Mouse (Mus musculus) CH12.LX (cell line): Measurements from ENCODE around the gene Cldnd1. TPM values are rescaled to one million over a fixed set of nuclear protein-coding genes. Genes with fewer than 3 reads are reported as not detected.

Source experiments
- DNase-seq: peaks from one replicate; pipeline ENCODE4 v3.0.0-alpha.2; 2013; ENCODE audit errors: extremely low read depth
- H3K27ac ChIP-seq: 2 replicates; pipeline ENCODE4 v1.5.1; 2012; ENCODE audit warnings: low read depth, mild to moderate bottlenecking, control low read depth, moderate library complexity; ENCODE audit not compliant: insufficient read depth
- H3K27me3 ChIP-seq: replicated peaks from 2 replicates; pipeline ENCODE3; 2012; ENCODE audit warnings: inconsistent platforms
- H3K36me3 ChIP-seq, 2 experiments: replicated peaks in 1 of 2; 2 replicates each; pipeline versions ENCODE3 to v1.6.1; 2012; ENCODE audit warnings: inconsistent platforms in 1 of 2, low read length in 1 of 2, mild to moderate bottlenecking in 1 of 2, mixed read lengths in 1 of 2, moderate library complexity in 1 of 2; ENCODE audit not compliant: control insufficient read depth in 1 of 2, insufficient read depth in 1 of 2
- H3K4me1 ChIP-seq, 2 experiments: 2 replicates each; pipeline ENCODE4 v1.6.1; 2012; ENCODE audit warnings: inconsistent platforms in 1 of 2, moderate library complexity in 1 of 2; ENCODE audit not compliant: insufficient read depth in 2 of 2, control insufficient read depth in 1 of 2
- H3K4me2 ChIP-seq: 2 replicates; pipeline ENCODE4 v1.6.1; 2012; ENCODE audit warnings: low read depth, mild to moderate bottlenecking, control low read depth; ENCODE audit not compliant: poor library complexity, insufficient read depth, severe bottlenecking
- H3K4me3 ChIP-seq, 3 experiments: fragments of 150-350 bp in 1 of 3; sonication (generic) in 1 of 3; replicated peaks in 1 of 3; 2 replicates each; pipeline versions ENCODE3 to v1.5.1; 2011 to 2012; ENCODE audit warnings: low read depth in 2 of 3, low read length in 2 of 3, mild to moderate bottlenecking in 2 of 3, moderate library complexity in 2 of 3, control low read depth in 1 of 3, improper control_type of control experiment in 1 of 3, inconsistent platforms in 1 of 3, mixed read lengths in 1 of 3; ENCODE audit not compliant: poor library complexity in 1 of 3
- H3K79me2 ChIP-seq: replicated peaks from 2 replicates; pipeline ENCODE4 v1.6.1; 2012; ENCODE audit warnings: mild to moderate bottlenecking, moderate library complexity; ENCODE audit not compliant: control insufficient read depth, poor library complexity, insufficient read depth, severe bottlenecking; ENCODE audit errors: extremely low read depth
- H3K9ac ChIP-seq: 2 replicates; pipeline ENCODE4 v1.6.1; 2012; ENCODE audit warnings: low read depth, mild to moderate bottlenecking, control low read depth, moderate library complexity; ENCODE audit not compliant: insufficient read depth
- H3K9me3 ChIP-seq: replicated peaks from 2 replicates; pipeline ENCODE3; 2012; ENCODE audit warnings: low read length, inconsistent platforms, mixed read lengths
- BHLHE40 ChIP-seq: IDR thresholded peaks from 2 replicates; pipeline ENCODE4 v1.6.1; 2011; ENCODE audit warnings: mild to moderate bottlenecking, low read depth, low read length, improper control_type of control experiment
- CHD1 ChIP-seq: IDR thresholded peaks from 2 replicates; pipeline ENCODE4 v1.6.1; 2012; ENCODE audit warnings: low read depth, low read length, improper control_type of control experiment, inconsistent platforms
- CTCF ChIP-seq, 2 experiments: IDR thresholded peaks in 1 of 2; conservative IDR thresholded peaks in 1 of 2; 2 replicates each; pipeline ENCODE4 v1.5.1; 2011 to 2012; ENCODE audit warnings: low read depth in 2 of 2, low read length in 2 of 2, improper control_type of control experiment in 1 of 2, inconsistent platforms in 1 of 2, mild to moderate bottlenecking in 1 of 2, moderate library complexity in 1 of 2
- E2F4 ChIP-seq: IDR thresholded peaks from 2 replicates; pipeline ENCODE4 v1.6.1; 2011; ENCODE audit warnings: low read depth, low read length, improper control_type of control experiment; ENCODE audit not compliant: insufficient replicate concordance
- ELF1 ChIP-seq: IDR thresholded peaks from 2 replicates; pipeline ENCODE4 v1.6.1; 2014; ENCODE audit warnings: low read depth, mild to moderate bottlenecking, inconsistent platforms, low read length, improper control_type of control experiment
- EP300 ChIP-seq: IDR thresholded peaks from 2 replicates; pipeline ENCODE4 v1.6.1; 2011; ENCODE audit warnings: low read length, improper control_type of control experiment
- ETS1 ChIP-seq: conservative IDR thresholded peaks from 2 replicates; pipeline ENCODE4 v1.6.1; 2012; ENCODE audit warnings: low read depth, mild to moderate bottlenecking, inconsistent platforms, low read length, improper control_type of control experiment, moderate library complexity
- HCFC1 ChIP-seq: IDR thresholded peaks from 2 replicates; pipeline ENCODE4 v1.6.1; 2012; ENCODE audit warnings: low read depth, mild to moderate bottlenecking, inconsistent platforms, low read length, improper control_type of control experiment
- IRF4 ChIP-seq: IDR thresholded peaks from 2 replicates; pipeline ENCODE4 v1.6.1; 2014; ENCODE audit warnings: low read depth, mild to moderate bottlenecking, inconsistent platforms, low read length, improper control_type of control experiment
- JUN ChIP-seq: IDR thresholded peaks from 2 replicates; pipeline ENCODE4 v1.6.1; 2011; ENCODE audit warnings: low read depth, mild to moderate bottlenecking, low read length, improper control_type of control experiment, moderate library complexity; ENCODE audit not compliant: insufficient read depth
- JUND ChIP-seq: conservative IDR thresholded peaks from 2 replicates; pipeline ENCODE4 v1.6.1; 2011; ENCODE audit warnings: low read depth, low read length, improper control_type of control experiment
- KAT2A ChIP-seq: IDR thresholded peaks from 2 replicates; pipeline ENCODE4 v1.6.1; 2012; ENCODE audit warnings: low read length, improper control_type of control experiment, inconsistent platforms; ENCODE audit not compliant: insufficient replicate concordance
- MAFK ChIP-seq: IDR thresholded peaks from 2 replicates; pipeline ENCODE4 v1.6.1; 2011; ENCODE audit warnings: low read length, improper control_type of control experiment; ENCODE audit not compliant: insufficient replicate concordance
- MAZ ChIP-seq: IDR thresholded peaks from 2 replicates; pipeline ENCODE4 v1.6.1; 2012; ENCODE audit warnings: low read depth, mild to moderate bottlenecking, inconsistent platforms, low read length, improper control_type of control experiment, moderate library complexity
- MEF2A ChIP-seq: IDR thresholded peaks from 2 replicates; pipeline ENCODE4 v1.6.1; 2014; ENCODE audit warnings: low read depth, mild to moderate bottlenecking, inconsistent platforms, low read length, improper control_type of control experiment, borderline replicate concordance
- MXI1 ChIP-seq: IDR thresholded peaks from 2 replicates; pipeline ENCODE4 v1.6.1; 2011; ENCODE audit warnings: mild to moderate bottlenecking, low read depth, low read length, improper control_type of control experiment
- MYC ChIP-seq: IDR thresholded peaks from 2 replicates; pipeline ENCODE4 v1.6.1; 2011; ENCODE audit warnings: low read depth, mild to moderate bottlenecking, improper control_type of control experiment, low read length
- NELFE ChIP-seq: IDR thresholded peaks from 2 replicates; pipeline ENCODE4 v1.6.1; 2011; ENCODE audit warnings: low read depth, low read length, improper control_type of control experiment
- NRF1 ChIP-seq: IDR thresholded peaks from 2 replicates; pipeline ENCODE4 v1.6.1; 2014; ENCODE audit warnings: low read depth, mild to moderate bottlenecking, inconsistent platforms, low read length, improper control_type of control experiment, moderate library complexity
- PAX5 ChIP-seq: IDR thresholded peaks from 2 replicates; pipeline ENCODE4 v1.6.1; 2012; ENCODE audit warnings: low read length, inconsistent platforms, mixed read lengths
- POLR2A ChIP-seq: IDR thresholded peaks from 2 replicates; pipeline ENCODE4 v1.6.1; 2011; ENCODE audit warnings: low read depth, mild to moderate bottlenecking, improper control_type of control experiment, low read length
- POLR2AphosphoS2 ChIP-seq: IDR thresholded peaks from 2 replicates; pipeline ENCODE4 v1.6.1; 2011; ENCODE audit warnings: low read depth, low read length, improper control_type of control experiment
- RAD21 ChIP-seq: IDR thresholded peaks from 2 replicates; pipeline ENCODE4 v1.6.1; 2011; ENCODE audit warnings: low read depth, mild to moderate bottlenecking, low read length, improper control_type of control experiment, moderate library complexity
- SIN3A ChIP-seq: IDR thresholded peaks from 2 replicates; pipeline ENCODE4 v1.6.1; 2012; ENCODE audit warnings: low read length, improper control_type of control experiment, inconsistent platforms
- SMC3 ChIP-seq: IDR thresholded peaks from 2 replicates; pipeline ENCODE4 v1.6.1; 2011; ENCODE audit warnings: low read depth, low read length, improper control_type of control experiment
- TBP ChIP-seq: conservative IDR thresholded peaks from 2 replicates; pipeline ENCODE4 v1.6.1; 2011; ENCODE audit warnings: low read depth, low read length, improper control_type of control experiment
- TCF12 ChIP-seq: IDR thresholded peaks from 2 replicates; pipeline ENCODE4 v1.6.1; 2014; ENCODE audit warnings: low read depth, mild to moderate bottlenecking, inconsistent platforms, low read length, improper control_type of control experiment
- UBTF ChIP-seq: IDR thresholded peaks from 2 replicates; pipeline ENCODE4 v1.6.1; 2012; ENCODE audit warnings: low read depth, mild to moderate bottlenecking, inconsistent platforms, low read length, improper control_type of control experiment, moderate library complexity
- USF1 ChIP-seq: IDR thresholded peaks from 2 replicates; pipeline ENCODE4 v1.6.1; 2014; ENCODE audit warnings: low read depth, mild to moderate bottlenecking, inconsistent platforms, low read length, improper control_type of control experiment
- ZC3H11A ChIP-seq: IDR thresholded peaks from 2 replicates; pipeline ENCODE4 v1.6.1; 2012; ENCODE audit warnings: low read depth, mild to moderate bottlenecking, inconsistent platforms, low read length, improper control_type of control experiment
- ZKSCAN1 ChIP-seq: IDR thresholded peaks from 2 replicates; pipeline ENCODE4 v1.6.1; 2012; ENCODE audit warnings: low read depth, inconsistent platforms, low read length, improper control_type of control experiment, borderline replicate concordance
- ZMIZ1 ChIP-seq: IDR thresholded peaks from 2 replicates; pipeline ENCODE4 v1.6.1; 2012; ENCODE audit warnings: low read depth, mild to moderate bottlenecking, inconsistent platforms, low read length, improper control_type of control experiment
- ZNF384 ChIP-seq: IDR thresholded peaks from 2 replicates; pipeline ENCODE4 v1.6.1; 2012; ENCODE audit warnings: low read depth, low read length, improper control_type of control experiment, inconsistent platforms
- dilution Hi-C: fragments of 300-500 bp; cut with MboI; formaldehyde crosslinking; loops from 2 replicates; pipeline ENCODE4 v1.14.3; 2020; ENCODE audit warnings: low sequenced_read_pairs; ENCODE audit not compliant: extremely low pct_unique_long_range_greater_than_20kb, extremely low pct_ligation_motif_present
- in situ Hi-C: fragments of 300-500 bp; cut with MboI; formaldehyde crosslinking; loops from 3 replicates; pipeline ENCODE4 v1.14.3; 2019; ENCODE audit warnings: low sequenced_read_pairs, low pct_ligation_motif_present, low pct_unique_long_range_greater_than_20kb, mixed read lengths
- polyA plus RNA-seq: library from polyadenylated mRNA; unstranded; fragments of >175 nt; gene quantifications from 2 replicates; pipeline ENCODE4 v1.2.1, GENCODE M21; 2012; ENCODE audit warnings: low read depth; ENCODE audit not compliant: insufficient read length
- total RNA-seq, 2 experiments: library from RNA; depleted of rRNA; stranded (reverse); fragments of 300-350 nt in 1 of 2; fragments of >200 nt in 1 of 2; gene quantifications; 2 replicates each; pipeline ENCODE4 v1.2.3; 2012 to 2014

The Cldnd1 gene
- total and polyA plus RNA-seq, 3 experiments: 59.9 to 80.6 (median 78.7) TPM

GRCm38 (mm10) chr16:58708601-58709475 is 18.9 kb upstream of the Cldnd1 start (continued):
- TF ChIP-seq ELF1 (0 out of 2 replicates have a peak, but pooled peaks have one; percentile 10), MEF2A (peak; percentile 67; the same call in 1 of the 2 replicates), SMC3 (peak; percentile 7; the same call in 1 of the 2 replicates), TBP (no peak), RAD21 (peak; percentile 1), ZC3H11A (no peak), ZMIZ1 (no peak; the same call in 1 of the 2 replicates), IRF4 (peak; percentile 62; the same call in 1 of the 2 replicates), MYC (0 out of 2 replicates have a peak, but pooled peaks have one; percentile 43), POLR2AphosphoS2 (no peak), MAFK (0 out of 2 replicates have a peak, but pooled peaks have one; percentile 17), KAT2A (no peak), JUN (no peak), CHD1 (no peak), E2F4 (no peak), MAZ (peak; percentile 89), PAX5 (no peak)

GRCm38 (mm10) chr16:58709536-58709935 is 18.2 kb upstream of the Cldnd1 start:
- Histone ChIP-seq H3K27me3 (no peaks in the 10 kb centered on the region), H3K79me2 (peaks cover 7% of the 10 kb centered on the region; the same call in 1 of the 2 replicates), H3K4me2 (peak overlapping the region; percentile 29; the same call in 1 of the 2 replicates), H3K9ac (no peak overlapping the region), H3K27ac (no peak overlapping the region), H3K4me1 (peaks cover 20 to 66% of the 10 kb centered on the region in 2 experiments), H3K9me3 (no peaks in the 10 kb centered on the region), H3K4me3 (no peak overlapping the region), H3K36me3 (no peaks in the 10 kb centered on the region)
- no peak for DNase-seq
- in situ Hi-C loops (loop anchor here (10.0 kb wide), 2 partner anchors 195 to 805 kb away; no protein-coding TSS in a partner anchor), dilution Hi-C loops (no loop called here)
- TF ChIP-seq ZNF384: no peak
- TF ChIP-seq MEF2A: peak; percentile 48; the same call in 1 of the 2 replicates
- no peak for TF ChIP-seq UBTF
- TF ChIP-seq ZKSCAN1: no peak
- TF ChIP-seq IRF4: peak; percentile 67
- no peak for TF ChIP-seq CTCF (conservative IDR thresholded peaks at IDR 0.05 in 1 of 2, IDR thresholded peaks at IDR 0.05 in 1 of 2; ENCODE audit: low read depth in 2 of 2, low read length in 2 of 2)
- no peak for TF ChIP-seq SIN3A
- peak; percentile 84; the same call in 1 of the 2 replicates for TF ChIP-seq CHD1
- no peak for TF ChIP-seq NRF1
- 0 out of 2 replicates have a peak, but pooled peaks have one; percentile 30 for TF ChIP-seq TBP
- TF ChIP-seq PAX5: no peak
- TF ChIP-seq TCF12: 0 out of 2 replicates have a peak, but pooled peaks have one; percentile 24
- peak; percentile 53 for TF ChIP-seq EP300
- TF ChIP-seq HCFC1: no peak
- TF ChIP-seq USF1: no peak
- no peak for TF ChIP-seq MXI1
- TF ChIP-seq POLR2A: no peak
- 0 out of 2 replicates have a peak, but pooled peaks have one; percentile 29 for TF ChIP-seq JUND
- TF ChIP-seq ETS1: 0 out of 2 replicates have a peak, but pooled peaks have one; percentile 39
- no peak for TF ChIP-seq RAD21
- TF ChIP-seq NELFE: no peak
- TF ChIP-seq BHLHE40: no peak
- TF ChIP-seq ZC3H11A: no peak
- TF ChIP-seq JUN: 0 out of 2 replicates have a peak, but pooled peaks have one; percentile 16
- 0 out of 2 replicates have a peak, but pooled peaks have one; percentile 12 for TF ChIP-seq E2F4
- TF ChIP-seq POLR2AphosphoS2: no peak
